Comparison of ENCODE assay signal across 8 mouse cellular contexts in genomic region chr13:55471156-55471818, GRCm38 (mm10). TPM values are rescaled to one million over a fixed set of nuclear protein-coding genes. Genes with fewer than 3 reads are reported as not detected.
A peak's percentile ranks its signal among the peaks of the same experiment; 100 is the strongest.
DNase-seq lines count a peak whose midpoint lies in the region; ATAC-seq and TF ChIP-seq lines count a peak whose summit lies in the region.

No protein-coding gene starts in this region.

- H3K4me1 ChIP-seq in liver, embryonic 11.5 days (replicated peaks; ENCODE audit: control insufficient read depth, insufficient read depth, low read length): peaks cover 17% of the 10 kb centered on the region
- H3K4me1 ChIP-seq in stomach, embryonic 14.5 days (ENCODE audit: control insufficient read depth, insufficient read depth, low read length): peaks cover 8% of the 10 kb centered on the region; the same call in 1 of the 2 replicates

- peaks cover 69% of the 10 kb centered on the region for H3K27me3 ChIP-seq in liver, embryonic 11.5 days (replicated peaks; ENCODE audit: control insufficient read depth, insufficient read depth, low read length)
- no peaks in the 10 kb centered on the region for H3K27me3 ChIP-seq in myocyte (ENCODE audit: control insufficient read depth, insufficient read depth, insufficient read length)
- no peaks in the 10 kb centered on the region for H3K27me3 ChIP-seq in stomach, embryonic 14.5 days (ENCODE audit: control insufficient read depth, insufficient read depth, low read length)

- peak; percentile 94 for DNase-seq in A20 (ENCODE audit: low read depth, low spot score)
- DNase-seq in adrenal gland, postnatal 10 days: peak; percentile 91
- peak; percentile 96 for DNase-seq in embryo, embryonic 9.5 days (ENCODE audit: extremely low spot score)
- DNase-seq in heart, adult 18-20 months: peak; percentile 89 to 90
- DNase-seq in kidney, adult 18-20 months: peak; percentile 89
- peak; percentile 89 for DNase-seq in liver, embryonic 11.5 days (ENCODE audit: low spot score)

- peak; percentile 71 for ATAC-seq in liver, embryonic 11.5 days (replicated peaks; ENCODE audit: low FRiP score)
- ATAC-seq in stomach, embryonic 14.5 days (ENCODE audit: insufficient number of reproducible peaks, insufficient read depth, low FRiP score, low read depth): peak; percentile 64; the same call in 1 of the 2 replicates

- peak overlapping the region; percentile 100 for H3K4me2 ChIP-seq in liver, embryonic 11.5 days
- peak overlapping the region; percentile 92 for H3K4me2 ChIP-seq in myocyte (ENCODE audit: low read depth)
- H3K4me2 ChIP-seq in stomach, embryonic 14.5 days (replicated peaks; ENCODE audit: low read depth, low read length): peak overlapping the region; percentile 100

- peaks cover 5% of the 10 kb centered on the region; the same call in 1 of the 2 replicates for H3K36me3 ChIP-seq in liver, embryonic 11.5 days (ENCODE audit: control insufficient read depth, insufficient read depth, low read length)
- peaks cover 8% of the 10 kb centered on the region for H3K36me3 ChIP-seq in myocyte (ENCODE audit: control insufficient read depth, insufficient read depth)
- peaks cover 25% of the 10 kb centered on the region for H3K36me3 ChIP-seq in stomach, embryonic 14.5 days (ENCODE audit: control insufficient read depth, insufficient read depth, low read length)

- 1% methylated on average over 54 of the region's 54 CpGs for WGBS in liver, embryonic 11.5 days
- under 1% methylated on average over 43 of the region's 54 CpGs for WGBS in stomach, embryonic 14.5 days

- H3K4me3 ChIP-seq in liver, embryonic 11.5 days (ENCODE audit: low read depth, low read length): peak overlapping the region; percentile 67
- H3K4me3 ChIP-seq in myocyte: peak overlapping the region; percentile 22
- H3K4me3 ChIP-seq in stomach, embryonic 14.5 days (ENCODE audit: low read depth, low read length): peak overlapping the region; percentile 55

- H3K9me3 ChIP-seq in liver, embryonic 11.5 days (ENCODE audit: control insufficient read depth, low read length): no peaks in the 10 kb centered on the region
- H3K9me3 ChIP-seq in stomach, embryonic 14.5 days (ENCODE audit: control insufficient read depth, low read depth, low read length): no peaks in the 10 kb centered on the region

- peak overlapping the region; percentile 62 for H3ac ChIP-seq in myocyte (ENCODE audit: control insufficient read depth, insufficient read length)

- peak overlapping the region; percentile 62 for H3K9ac ChIP-seq in liver, embryonic 11.5 days (ENCODE audit: low read depth, low read length)
- peak overlapping the region; percentile 46 for H3K9ac ChIP-seq in stomach, embryonic 14.5 days (replicated peaks; ENCODE audit: low read depth, low read length)

- H3K27ac ChIP-seq in liver, embryonic 11.5 days (ENCODE audit: low read depth, low read length): no peak overlapping the region
- peak overlapping the region; percentile 56; the same call in 1 of the 2 replicates for H3K27ac ChIP-seq in stomach, embryonic 14.5 days (ENCODE audit: low read length)

- H3K79me2 ChIP-seq in myocyte (ENCODE audit: control insufficient read depth, insufficient read depth): no peaks in the 10 kb centered on the region

- TF ChIP-seq POLR2A in myocyte (IDR thresholded peaks at IDR 0.05; ENCODE audit: insufficient read length, low read depth): no peak

TF ChIP-seq in myocyte, 11 proteins besides CTCF, POLR2A, EP300 and RAD21:
- TF ChIP-seq USF1 (IDR thresholded peaks at IDR 0.05; ENCODE audit: low read depth) (no peak), SRF (IDR thresholded peaks at IDR 0.05; ENCODE audit: control insufficient read depth, insufficient read length, low read depth) (peak; percentile 20), MYOD1 (IDR thresholded peaks at IDR 0.05; ENCODE audit: control insufficient read depth in 1 of 3, insufficient read length in 2 of 3, low read depth in 2 of 3) (peak in 1 of 3 experiments; percentile 25)

RNA-seq across cellular contexts. Expression of gene Prr7, which starts 7.2 kb away (rescaled TPM):
- total RNA-seq in adrenal gland, postnatal 10 days (2021): 1 to 10 TPM; 3.7 to 4.2 TPM
- total RNA-seq in heart, adult 18-20 months (2021): under 1 TPM; 0.45 to 0.82 TPM
- polyA plus RNA-seq in liver, embryonic 11.5 days (2014; fragmentation: Nextera tagmentation; extraction: Ambion mirVana): 0.29 and 0.35 TPM in 2 replicates
- 5.1 TPM for polyA plus RNA-seq in myocyte (2012; fragmentation: generic; extraction: Trizol)
- polyA plus RNA-seq in stomach, embryonic 14.5 days (2014; fragmentation: Nextera tagmentation; extraction: Ambion mirVana): 0.87 and 1.4 TPM in 2 replicates

RNA-seq across cellular contexts. Expression of gene Dbn1, which starts 16.6 kb away (rescaled TPM):
- 10 to 100 TPM; 32.1 to 41.6 TPM for total RNA-seq in adrenal gland, postnatal 10 days (2021)
- 1 to 10 TPM; 5.7 to 6.4 TPM for total RNA-seq in heart, adult 18-20 months (2021)
- polyA plus RNA-seq in liver, embryonic 11.5 days (2014; fragmentation: Nextera tagmentation; extraction: Ambion mirVana): 64.9 and 69.0 TPM in 2 replicates
- polyA plus RNA-seq in myocyte (2012; fragmentation: generic; extraction: Trizol): 165 TPM
- 118 and 120 TPM in 2 replicates for polyA plus RNA-seq in stomach, embryonic 14.5 days (2014; fragmentation: Nextera tagmentation; extraction: Ambion mirVana)

RNA-seq across cellular contexts. Expression of gene Grk6, which starts 26.4 kb away (rescaled TPM):
- 10 to 100 TPM; 40.2 to 47.0 TPM for total RNA-seq in adrenal gland, postnatal 10 days (2021)
- total RNA-seq in heart, adult 18-20 months (2021): 10 to 100 TPM; 13.9 to 17.1 TPM
- polyA plus RNA-seq in liver, embryonic 11.5 days (2014; fragmentation: Nextera tagmentation; extraction: Ambion mirVana): 45.8 and 49.0 TPM in 2 replicates
- polyA plus RNA-seq in myocyte (2012; fragmentation: generic; extraction: Trizol): 29.1 TPM
- polyA plus RNA-seq in stomach, embryonic 14.5 days (2014; fragmentation: Nextera tagmentation; extraction: Ambion mirVana): 35.5 and 36.9 TPM in 2 replicates

RNA-seq across cellular contexts. Expression of gene Pdlim7, which starts 42.2 kb away (rescaled TPM):
- total RNA-seq in adrenal gland, postnatal 10 days (2021): 10 to 100 TPM; 31.6 to 39.4 TPM
- total RNA-seq in heart, adult 18-20 months (2021): 10 to 100 TPM; 42.2 to 46.6 TPM
- 86.4 and 94.6 TPM in 2 replicates for polyA plus RNA-seq in liver, embryonic 11.5 days (2014; fragmentation: Nextera tagmentation; extraction: Ambion mirVana)
- polyA plus RNA-seq in myocyte (2012; fragmentation: generic; extraction: Trizol): 553 TPM
- polyA plus RNA-seq in stomach, embryonic 14.5 days (2014; fragmentation: Nextera tagmentation; extraction: Ambion mirVana): 257 and 270 TPM in 2 replicates

RNA-seq across cellular contexts. Expression of gene F12, which starts 44.7 kb away (rescaled TPM):
- total RNA-seq in adrenal gland, postnatal 10 days (2021): 100 to 1,000 TPM in 1 of 2 experiments, 10 to 100 TPM in 1; 39.7 to 101 TPM
- total RNA-seq in heart, adult 18-20 months (2021): not detected
- polyA plus RNA-seq in liver, embryonic 11.5 days (2014; fragmentation: Nextera tagmentation; extraction: Ambion mirVana): 62.3 and 63.4 TPM in 2 replicates
- polyA plus RNA-seq in myocyte (2012; fragmentation: generic; extraction: Trizol): not detected
- not detected in 2 replicates for polyA plus RNA-seq in stomach, embryonic 14.5 days (2014; fragmentation: Nextera tagmentation; extraction: Ambion mirVana)
